Mouse (Mus musculus): ENCODE results near the gene Csf2rb2. TPM values are rescaled to one million over a fixed set of nuclear protein-coding genes. Genes with fewer than 3 reads are reported as not detected.
"Not testable (repeated sequence)": the region's sequence is repeated elsewhere in the genome, so short reads cannot be mapped to it uniquely, and the experiment has no call there.

The Csf2rb2 gene
- polyA plus RNA-seq (2012; rRNA removed), result 1.4 and 7.1 TPM in 2 replicates

DNA sequence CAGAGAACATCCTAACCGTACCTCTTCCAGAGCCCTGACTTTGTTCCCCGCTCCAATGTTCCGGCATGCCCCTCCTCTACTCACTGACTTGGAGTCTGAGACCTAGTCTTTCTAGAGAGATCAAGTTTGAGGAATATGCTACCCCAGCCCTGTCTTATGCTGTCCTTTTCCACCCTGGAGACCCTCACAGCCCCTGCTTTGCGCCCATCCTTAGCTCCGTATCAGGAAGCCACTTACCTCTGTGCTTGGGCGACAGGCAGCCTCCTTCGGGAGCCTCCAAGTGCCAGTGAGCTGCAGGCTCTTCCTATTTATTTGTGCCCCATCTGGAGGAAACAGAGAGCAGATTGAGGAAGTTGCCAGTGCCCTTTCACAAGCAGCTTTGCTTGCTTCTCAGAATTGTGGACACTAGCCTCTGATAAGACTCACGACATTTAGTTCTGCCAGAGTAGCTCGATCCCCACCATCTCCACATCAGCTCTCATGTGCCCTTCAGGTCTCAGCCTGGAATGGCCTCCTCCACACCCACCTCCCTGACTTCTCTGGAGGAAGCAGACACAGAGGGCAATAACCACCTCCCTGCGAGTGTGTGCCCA is at the start of gene Csf2rb2:
Gene Csf2rb2, minus strand, starts transcription at position 381 of the 593 bp plus-strand sequence.
- no peaks in the 10 kb centered on the region for H3K4me1 ChIP-seq (ENCODE audit: control insufficient read depth, insufficient read depth, low read length)

DNA sequence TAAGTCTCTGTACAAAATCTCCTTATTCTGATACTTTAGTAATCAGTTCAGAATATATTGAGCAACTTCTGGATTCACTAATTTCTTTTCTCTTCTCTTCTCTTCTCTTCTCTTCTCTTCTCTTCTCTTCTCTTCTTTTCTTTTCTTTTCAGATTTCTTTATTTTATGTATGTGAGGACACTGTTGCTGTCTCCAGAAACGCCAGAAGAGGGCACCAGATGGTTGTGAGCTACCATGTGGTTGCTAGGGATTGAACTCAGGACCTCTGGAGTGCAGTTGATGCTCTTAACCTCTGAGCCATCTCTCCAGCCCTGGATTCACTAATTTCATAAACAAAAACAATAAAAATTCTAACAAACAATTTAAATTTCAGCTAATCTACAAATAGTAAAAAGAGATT is 49.4 kb upstream of the Csf2rb2 start:
- H3K4me3 ChIP-seq (ENCODE audit: insufficient read depth, low read depth, low read length), result no peak overlapping the region
- WGBS, result 0% methylated on average over 1 of the region's 1 CpGs
- TF ChIP-seq CTCF (conservative IDR thresholded peaks at IDR 0.05; ENCODE audit: insufficient read depth, insufficient read length, low read depth, low read length), result peak; percentile 69
- TF ChIP-seq POLR2A (IDR thresholded peaks at IDR 0.05; ENCODE audit: low read depth, low read length), result no peak
- no peaks in the 10 kb centered on the region for H3K27me3 ChIP-seq (replicated peaks; ENCODE audit: control insufficient read depth, insufficient read depth, low read length)
- DNase-seq, result peak; percentile 54
- H3K27ac ChIP-seq (ENCODE audit: insufficient read depth, low read depth, low read length), result no peak overlapping the region
- no peaks in the 10 kb centered on the region for H3K36me3 ChIP-seq (ENCODE audit: control insufficient read depth, insufficient read depth, low read length)
- H3K4me1 ChIP-seq (ENCODE audit: control insufficient read depth, insufficient read depth, low read length), result no peaks in the 10 kb centered on the region

More for the DNA sequence above, at the start of gene Csf2rb2:
- H3K27ac ChIP-seq (ENCODE audit: insufficient read depth, low read depth, low read length), result no peak within 1 kb of the TSS
- no peak within 1 kb of the TSS for H3K4me3 ChIP-seq (ENCODE audit: insufficient read depth, low read depth, low read length)
- 66% methylated on average over 10 of the region's 10 CpGs for WGBS
- DNase-seq, result no peak
- H3K27me3 ChIP-seq (replicated peaks; ENCODE audit: control insufficient read depth, insufficient read depth, low read length), result no peaks in the 10 kb centered on the region
- TF ChIP-seq CTCF (conservative IDR thresholded peaks at IDR 0.05; ENCODE audit: insufficient read depth, insufficient read length, low read depth, low read length), result no peak
- no peak for TF ChIP-seq POLR2A (IDR thresholded peaks at IDR 0.05; ENCODE audit: low read depth, low read length)
- H3K36me3 ChIP-seq (ENCODE audit: control insufficient read depth, insufficient read depth, low read length), result no peaks in the 10 kb centered on the region

DNA sequence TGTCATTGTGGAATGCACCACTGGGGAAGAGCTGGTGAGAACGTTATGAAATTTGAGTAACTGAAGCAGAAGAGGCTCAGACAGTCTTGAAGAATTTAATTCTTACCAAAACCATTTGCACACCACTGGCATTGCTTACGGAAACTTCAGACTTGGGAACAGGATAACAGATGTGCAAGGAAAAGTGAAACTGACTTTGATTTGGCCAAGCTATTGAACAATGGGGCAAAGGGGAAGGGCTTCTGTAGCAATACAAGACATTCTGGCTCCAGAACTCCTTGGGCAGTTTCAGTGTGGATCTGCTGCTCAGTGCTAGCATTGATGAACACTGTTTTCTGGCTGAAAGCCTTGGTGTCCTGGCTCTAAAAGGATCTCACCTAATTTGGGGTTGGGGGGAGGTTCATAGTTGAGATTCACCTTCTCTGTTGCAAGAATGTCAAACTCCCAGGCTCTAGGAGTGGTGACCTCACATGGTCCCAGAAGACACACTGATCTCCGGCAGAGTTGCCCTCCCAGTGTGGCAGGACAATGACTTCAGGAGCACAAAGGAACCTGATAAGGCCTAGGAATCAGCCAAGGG is 46.2 kb upstream of the Csf2rb2 start:
- no peak overlapping the region for H3K27ac ChIP-seq (ENCODE audit: insufficient read depth, low read depth, low read length)
- 52% methylated on average over 3 of the region's 3 CpGs for WGBS
- H3K36me3 ChIP-seq (ENCODE audit: control insufficient read depth, insufficient read depth, low read length), result no peaks in the 10 kb centered on the region

DNA sequence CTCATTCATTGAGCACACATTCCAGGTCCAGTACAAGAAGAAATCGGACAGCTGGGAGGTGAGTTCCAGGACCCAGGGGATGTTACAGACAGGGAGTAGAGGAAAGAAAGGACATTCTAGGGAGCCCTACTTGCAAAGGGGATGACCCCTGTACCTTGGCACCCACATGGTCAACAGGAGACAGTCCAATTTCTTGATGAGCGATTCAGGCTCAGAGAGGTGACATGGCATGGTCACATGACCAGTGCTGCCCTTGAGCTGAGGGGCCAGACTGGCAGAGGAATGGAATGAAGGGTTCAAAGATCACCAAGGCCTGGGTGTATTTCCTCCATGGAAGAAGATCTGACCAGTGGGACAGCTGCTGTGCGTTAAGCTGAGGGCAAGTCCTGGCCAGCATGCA is 39.0 kb upstream of the Csf2rb2 start:
- DNase-seq, result peak; percentile 77
- Histone ChIP-seq H3K27me3 (replicated peaks; ENCODE audit: control insufficient read depth, insufficient read depth, low read length) (no peaks in the 10 kb centered on the region), H3K4me3 (ENCODE audit: insufficient read depth, low read depth, low read length) (no peak overlapping the region), H3K27ac (ENCODE audit: insufficient read depth, low read depth, low read length) (no peak overlapping the region), H3K4me1 (ENCODE audit: control insufficient read depth, insufficient read depth, low read length) (peaks cover 10% of the 10 kb centered on the region), H3K36me3 (ENCODE audit: control insufficient read depth, insufficient read depth, low read length) (no peaks in the 10 kb centered on the region)
- 50% methylated on average over 3 of the region's 3 CpGs for WGBS
- TF ChIP-seq POLR2A (IDR thresholded peaks at IDR 0.05; ENCODE audit: low read depth, low read length) (no peak), CTCF (conservative IDR thresholded peaks at IDR 0.05; ENCODE audit: insufficient read depth, insufficient read length, low read depth, low read length) (no peak)

More for the DNA sequence above, 46.2 kb upstream of the Csf2rb2 start:
- Histone ChIP-seq H3K4me3 (ENCODE audit: insufficient read depth, low read depth, low read length) (no peak overlapping the region), H3K4me1 (ENCODE audit: control insufficient read depth, insufficient read depth, low read length) (no peaks in the 10 kb centered on the region), H3K27me3 (replicated peaks; ENCODE audit: control insufficient read depth, insufficient read depth, low read length) (no peaks in the 10 kb centered on the region)
- TF ChIP-seq POLR2A (IDR thresholded peaks at IDR 0.05; ENCODE audit: low read depth, low read length) (no peak), CTCF (conservative IDR thresholded peaks at IDR 0.05; ENCODE audit: insufficient read depth, insufficient read length, low read depth, low read length) (no peak)
- peak; percentile 9 for DNase-seq

DNA sequence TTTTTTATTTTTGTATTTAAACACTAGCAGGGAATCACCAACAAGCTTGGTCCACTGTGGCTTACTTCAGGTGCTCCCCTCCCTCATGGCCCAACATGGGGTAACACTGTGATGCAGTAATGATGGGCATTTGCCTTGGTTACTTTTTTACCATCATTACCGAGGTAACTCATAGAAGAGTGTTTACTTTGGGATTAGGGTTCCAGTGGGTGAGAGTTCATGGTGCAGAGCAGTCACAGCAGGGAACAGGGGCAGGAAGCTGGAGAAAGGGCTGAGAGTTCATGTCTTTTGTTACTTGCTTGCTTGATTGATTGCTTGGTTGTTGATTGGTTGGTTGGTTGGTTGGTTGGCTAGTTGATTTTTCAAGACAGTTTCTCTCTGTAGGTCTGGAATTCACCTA is 38.2 kb upstream of the Csf2rb2 start:
- Histone ChIP-seq H3K4me3 (ENCODE audit: insufficient read depth, low read depth, low read length) (no peak overlapping the region), H3K27me3 (replicated peaks; ENCODE audit: control insufficient read depth, insufficient read depth, low read length) (no peaks in the 10 kb centered on the region), H3K36me3 (ENCODE audit: control insufficient read depth, insufficient read depth, low read length) (no peaks in the 10 kb centered on the region), H3K27ac (ENCODE audit: insufficient read depth, low read depth, low read length) (no peak overlapping the region), H3K4me1 (ENCODE audit: control insufficient read depth, insufficient read depth, low read length) (peaks cover 10% of the 10 kb centered on the region)
- WGBS, result 10% methylated on average over 1 of the region's 1 CpGs
- peak; percentile 10 for DNase-seq
- TF ChIP-seq POLR2A (IDR thresholded peaks at IDR 0.05; ENCODE audit: low read depth, low read length) (no peak), CTCF (conservative IDR thresholded peaks at IDR 0.05; ENCODE audit: insufficient read depth, insufficient read length, low read depth, low read length) (no peak)

DNA sequence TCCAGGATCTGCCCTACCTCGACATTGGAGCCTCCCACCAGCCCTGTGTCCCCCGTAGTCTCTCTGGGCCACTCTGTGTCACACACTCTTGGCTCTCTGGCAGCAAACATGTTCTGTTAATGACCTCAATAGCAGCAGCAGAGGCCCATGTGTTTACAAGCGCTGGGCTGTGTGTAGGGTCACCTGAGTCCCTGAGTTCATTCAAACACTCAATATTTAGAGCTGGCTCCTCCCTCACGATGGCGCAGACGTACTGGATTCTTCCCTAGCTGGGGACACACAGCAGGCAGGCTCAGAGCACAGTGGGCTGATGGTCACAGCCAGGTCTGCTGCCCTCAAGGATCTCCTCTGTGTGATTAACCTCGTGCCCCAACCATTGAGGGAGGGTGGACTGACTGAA is 35.4 kb upstream of the Csf2rb2 start:
- H3K4me3 ChIP-seq (ENCODE audit: insufficient read depth, low read depth, low read length); H3K27ac ChIP-seq (ENCODE audit: insufficient read depth, low read depth, low read length); H3K36me3 ChIP-seq (ENCODE audit: control insufficient read depth, insufficient read depth, low read length); H3K27me3 ChIP-seq (replicated peaks; ENCODE audit: control insufficient read depth, insufficient read depth, low read length); DNase-seq: not testable (repeated sequence)
- peaks cover 10% of the 10 kb centered on the region for H3K4me1 ChIP-seq (ENCODE audit: control insufficient read depth, insufficient read depth, low read length)
- 70% methylated on average over 7 of the region's 7 CpGs for WGBS

DNA sequence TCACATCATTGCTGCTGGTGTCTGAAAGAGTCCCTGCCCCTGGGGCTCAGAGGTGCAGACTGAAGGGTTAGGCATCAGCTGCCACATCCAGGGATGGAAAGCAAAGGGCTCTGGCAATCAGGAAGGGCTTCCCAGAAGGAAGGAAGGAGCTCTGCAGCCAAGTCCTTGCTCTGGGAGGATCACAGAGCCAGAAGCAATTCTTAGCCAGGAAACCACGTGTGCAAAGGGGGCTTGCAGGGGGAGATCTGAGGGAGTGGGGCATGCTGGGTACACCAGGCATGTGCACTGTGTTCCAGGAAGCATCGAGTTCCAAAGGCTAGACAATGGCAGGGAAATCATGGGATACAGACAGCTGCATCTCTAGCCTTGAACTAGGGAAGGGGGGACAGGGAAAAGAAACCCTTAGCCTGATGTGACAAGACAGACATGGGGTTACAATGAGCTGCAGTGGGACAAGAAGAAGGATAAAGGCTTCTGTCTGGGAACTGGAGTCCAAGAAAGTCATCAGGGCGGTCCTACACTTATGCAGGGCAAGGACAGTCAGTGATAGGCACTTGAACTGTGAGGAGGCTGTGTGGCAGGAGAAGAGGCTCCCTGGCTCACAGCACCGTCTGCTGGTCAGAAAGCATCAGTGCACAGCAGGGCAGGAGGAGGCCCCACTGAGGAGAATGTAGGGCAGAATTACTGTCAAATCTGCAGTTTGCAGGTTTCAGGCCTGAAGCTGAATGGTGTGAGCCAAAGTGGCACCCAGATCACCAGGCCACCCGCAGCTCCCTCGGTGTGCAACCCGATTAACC is 34.3 kb upstream of the Csf2rb2 start:
- TF ChIP-seq CTCF (conservative IDR thresholded peaks at IDR 0.05; ENCODE audit: insufficient read depth, insufficient read length, low read depth, low read length), result peak; percentile 85
- peak; percentile 38 for DNase-seq
- 32% methylated on average over 7 of the region's 7 CpGs for WGBS
- not testable (repeated sequence) for H3K4me3 ChIP-seq (ENCODE audit: insufficient read depth, low read depth, low read length); H3K36me3 ChIP-seq (ENCODE audit: control insufficient read depth, insufficient read depth, low read length); H3K4me1 ChIP-seq (ENCODE audit: control insufficient read depth, insufficient read depth, low read length); H3K27me3 ChIP-seq (replicated peaks; ENCODE audit: control insufficient read depth, insufficient read depth, low read length); H3K27ac ChIP-seq (ENCODE audit: insufficient read depth, low read depth, low read length)

All from kidney, adult 2 months (tissue).